Mouse (Mus musculus): Measurements from ENCODE around the gene Nudt7. TPM values are rescaled to one million over a fixed set of nuclear protein-coding genes. Genes with fewer than 3 reads are reported as not detected.

Nudt7 gene
- total and polyA plus RNA-seq, 3 experiments = not detected

- Histone ChIP-seq H3K27ac (ENCODE audit: control insufficient read depth, low read depth, low read length) (no peak overlapping the region), H3K9ac (ENCODE audit: control insufficient read depth, low read depth, low read length, poor library complexity, severe bottlenecking) (no peak overlapping the region), H3K4me1 (ENCODE audit: control insufficient read depth in 1 of 2, insufficient read depth in 2 of 2, low read length in 2 of 2) (no peaks in the 10 kb centered on the region), H3K79me2 (ENCODE audit: control insufficient read depth, insufficient read depth, low read length, poor library complexity) (no peaks in the 10 kb centered on the region), H3K36me3 (ENCODE audit: control insufficient read depth in 1 of 2, insufficient read depth in 2 of 2, low read length in 2 of 2) (no peaks in the 10 kb centered on the region), H3K27me3 (ENCODE audit: control insufficient read depth in 1 of 2, insufficient read depth in 2 of 2, low read length in 2 of 2) (no peaks in the 10 kb centered on the region), H3K9me3 (replicated peaks; ENCODE audit: insufficient read depth, low read length) (no peaks in the 10 kb centered on the region), H3K4me3 (ENCODE audit: control insufficient read depth in 1 of 2, insufficient read depth in 1 of 2, low read depth in 2 of 2, low read length in 2 of 2) (no peak overlapping the region)
- DNase-seq (ENCODE audit: low read depth, low spot score) = no peak
- TF ChIP-seq NELFE (IDR thresholded peaks at IDR 0.05; ENCODE audit: low read depth, low read length) (no peak), JUND (IDR thresholded peaks at IDR 0.05; ENCODE audit: low read depth, low read length) (no peak), GABPA (IDR thresholded peaks at IDR 0.05; ENCODE audit: low read depth, low read length) (no peak), USF1 (IDR thresholded peaks at IDR 0.05; ENCODE audit: low read depth, low read length) (no peak), MXI1 (IDR thresholded peaks at IDR 0.05; ENCODE audit: low read depth, low read length) (no peak)
Measured at GRCm38 (mm10) chr8:114153311-114154045, 20.1 kb downstream of the Nudt7 start.

GRCm38 (mm10) chr8:114158586-114158985 is 25.2 kb downstream of the Nudt7 start:
- no peaks in the 10 kb centered on the region for H3K27me3 ChIP-seq (ENCODE audit: control insufficient read depth in 1 of 2, insufficient read depth in 2 of 2, low read length in 2 of 2)
- no peaks in the 10 kb centered on the region for H3K79me2 ChIP-seq (ENCODE audit: control insufficient read depth, insufficient read depth, low read length, poor library complexity)
- no peaks in the 10 kb centered on the region for H3K9me3 ChIP-seq (replicated peaks; ENCODE audit: insufficient read depth, low read length)
- no peak overlapping the region for H3K4me3 ChIP-seq (ENCODE audit: control insufficient read depth in 1 of 2, insufficient read depth in 1 of 2, low read depth in 2 of 2, low read length in 2 of 2)
- H3K27ac ChIP-seq (ENCODE audit: control insufficient read depth, low read depth, low read length) = no peak overlapping the region
- DNase-seq (ENCODE audit: low read depth, low spot score) = no peak
- no peaks in the 10 kb centered on the region for H3K36me3 ChIP-seq (ENCODE audit: control insufficient read depth in 1 of 2, insufficient read depth in 2 of 2, low read length in 2 of 2)
- no peak overlapping the region for H3K9ac ChIP-seq (ENCODE audit: control insufficient read depth, low read depth, low read length, poor library complexity, severe bottlenecking)
- TF ChIP-seq CHD1 (IDR thresholded peaks at IDR 0.05; ENCODE audit: low read depth, low read length) (no peak), ZMIZ1 (IDR thresholded peaks at IDR 0.05; ENCODE audit: low read depth, low read length) (no peak), RCOR1 (IDR thresholded peaks at IDR 0.05; ENCODE audit: low read depth, low read length) (no peak), TBP (IDR thresholded peaks at IDR 0.05; ENCODE audit: low read depth, low read length) (no peak)
- H3K4me1 ChIP-seq (ENCODE audit: control insufficient read depth in 1 of 2, insufficient read depth in 2 of 2, low read length in 2 of 2) = no peaks in the 10 kb centered on the region

GRCm38 (mm10) chr8:114159666-114160065 is 26.3 kb downstream of the Nudt7 start:
- DNase-seq (ENCODE audit: low read depth, low spot score) = no peak
- Histone ChIP-seq H3K4me1 (ENCODE audit: control insufficient read depth in 1 of 2, insufficient read depth in 2 of 2, low read length in 2 of 2) (no peaks in the 10 kb centered on the region), H3K9ac (ENCODE audit: control insufficient read depth, low read depth, low read length, poor library complexity, severe bottlenecking) (no peak overlapping the region), H3K79me2 (ENCODE audit: control insufficient read depth, insufficient read depth, low read length, poor library complexity) (no peaks in the 10 kb centered on the region), H3K27ac (ENCODE audit: control insufficient read depth, low read depth, low read length) (no peak overlapping the region), H3K36me3 (ENCODE audit: control insufficient read depth in 1 of 2, insufficient read depth in 2 of 2, low read length in 2 of 2) (no peaks in the 10 kb centered on the region), H3K9me3 (replicated peaks; ENCODE audit: insufficient read depth, low read length) (no peaks in the 10 kb centered on the region), H3K4me3 (ENCODE audit: control insufficient read depth in 1 of 2, insufficient read depth in 1 of 2, low read depth in 2 of 2, low read length in 2 of 2) (no peak overlapping the region), H3K27me3 (ENCODE audit: control insufficient read depth in 1 of 2, insufficient read depth in 2 of 2, low read length in 2 of 2) (no peaks in the 10 kb centered on the region)
- TF ChIP-seq ZMIZ1 (IDR thresholded peaks at IDR 0.05; ENCODE audit: low read depth, low read length) (no peak), ZNF384 (IDR thresholded peaks at IDR 0.05; ENCODE audit: low read depth, low read length) (no peak), MAZ (IDR thresholded peaks at IDR 0.05; ENCODE audit: low read depth, low read length) (no peak), POLR2AphosphoS2 (IDR thresholded peaks at IDR 0.05; ENCODE audit: low read length) (no peak), CHD1 (IDR thresholded peaks at IDR 0.05; ENCODE audit: low read depth, low read length) (no peak)
